Mouse (Mus musculus): Measurements from ENCODE around the gene Klk15.
A peak's percentile ranks its signal among the peaks of the same experiment; 100 is the strongest.
"Not testable (repeated sequence)": the region's sequence is repeated elsewhere in the genome, so short reads cannot be mapped to it uniquely, and the experiment has no call there.

Gene Klk15

GRCm38 (mm10) chr7:43933440-43933839 lies at the start of gene Klk15:
Gene Klk15, plus strand, starts transcription at chr7:43933740.
- DNase-seq (ENCODE audit: low spot score): no peak

DNA sequence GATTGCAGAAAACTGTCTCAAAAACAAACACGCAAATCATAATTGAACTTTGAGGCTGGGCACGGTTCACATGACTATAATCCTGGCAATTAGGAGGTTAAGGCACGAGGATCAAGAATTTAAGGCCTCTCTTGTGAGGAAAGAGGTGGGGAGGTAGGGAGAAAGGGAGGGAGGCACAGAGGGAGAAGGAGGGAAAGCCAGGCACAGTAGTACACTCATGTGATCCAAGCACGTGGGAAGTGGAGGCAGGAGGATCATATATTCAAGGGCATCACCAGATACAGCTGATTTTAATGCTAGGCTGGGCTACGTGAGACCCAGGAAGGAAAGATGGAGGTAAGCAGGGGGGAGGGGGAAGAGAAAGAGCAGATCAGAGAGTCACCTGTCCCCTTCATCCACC lies 42.2 kb upstream of the Klk15 start:
- no peak for DNase-seq (ENCODE audit: low spot score)

- DNase-seq (ENCODE audit: low spot score): no peak
Measured at GRCm38 (mm10) chr7:43891788-43892187, 41.8 kb upstream of the Klk15 start.

GRCm38 (mm10) chr7:43894836-43895235 lies 38.7 kb upstream of the Klk15 start:
- DNase-seq (ENCODE audit: low spot score): peak; percentile 91

- DNase-seq (ENCODE audit: low spot score): no peak
Measured at GRCm38 (mm10) chr7:43914821-43915220, 18.7 kb upstream of the Klk15 start.

- no peak for DNase-seq (ENCODE audit: low spot score)
Measured at GRCm38 (mm10) chr7:43918426-43918825, 15.1 kb upstream of the Klk15 start.

DNA sequence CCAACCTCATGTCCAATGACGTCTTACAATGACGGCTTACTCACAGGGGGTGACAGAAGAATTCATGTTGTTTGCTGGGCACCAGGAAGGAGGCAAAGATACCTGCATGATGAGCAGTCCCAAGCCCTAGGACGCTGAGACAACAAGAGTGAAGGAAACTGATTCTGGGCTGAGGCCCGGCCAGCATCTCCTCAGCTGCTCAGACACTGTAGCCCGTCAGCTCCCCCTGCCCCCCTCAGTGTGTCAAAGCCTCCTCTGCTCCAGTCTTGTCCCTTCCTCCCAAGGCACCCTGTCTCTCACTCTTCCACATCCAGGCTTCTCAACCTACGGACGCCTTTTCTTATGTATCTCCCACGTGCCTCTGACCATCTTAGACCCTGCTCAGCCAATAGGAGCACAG lies 14.7 kb upstream of the Klk15 start:
- DNase-seq (ENCODE audit: low spot score): no peak

DNA sequence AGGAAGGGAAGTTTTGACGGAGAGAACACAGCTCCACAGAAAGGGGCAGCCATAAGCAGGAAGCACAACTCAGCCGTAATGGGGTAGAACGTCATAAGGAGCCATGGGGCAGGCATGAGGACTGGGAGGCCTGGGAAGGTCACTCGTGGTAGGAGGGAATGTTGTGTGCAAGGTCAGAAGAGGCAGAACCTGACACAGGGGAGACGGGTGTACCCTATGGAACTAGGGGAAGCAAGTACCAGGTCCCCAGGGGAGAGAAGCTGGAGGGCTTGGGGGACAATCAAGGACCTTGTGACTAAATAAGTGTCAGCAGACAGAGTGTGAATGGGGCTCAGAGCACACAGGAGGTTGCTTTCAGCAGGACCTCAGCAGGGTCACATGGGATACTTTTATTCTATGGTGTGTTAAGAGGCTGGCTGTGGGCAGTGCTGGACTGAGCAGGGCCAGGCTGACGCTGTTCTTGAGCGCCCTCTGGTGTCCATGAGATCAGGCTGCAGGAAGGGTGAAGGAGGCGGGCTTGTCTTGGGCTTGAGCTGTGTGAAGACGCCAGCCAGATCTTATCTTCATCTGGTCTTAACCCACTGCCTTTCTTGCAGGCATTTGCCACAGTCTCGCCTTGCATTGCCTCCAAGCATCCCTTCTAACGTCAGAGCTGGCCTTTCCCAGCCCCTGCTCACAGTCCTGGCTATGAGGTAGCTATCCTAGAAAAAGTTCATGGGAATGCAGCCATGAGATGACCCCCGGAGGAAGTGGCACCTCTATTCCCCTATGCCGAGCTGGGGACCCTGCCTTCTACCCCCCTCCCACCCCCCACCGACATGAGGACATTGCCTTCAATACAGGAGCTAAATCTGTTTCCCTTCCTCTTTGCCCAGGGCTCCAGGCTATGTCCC lies 13.7 kb upstream of the Klk15 start:
- peak; percentile 92 for DNase-seq (ENCODE audit: low spot score)

DNA sequence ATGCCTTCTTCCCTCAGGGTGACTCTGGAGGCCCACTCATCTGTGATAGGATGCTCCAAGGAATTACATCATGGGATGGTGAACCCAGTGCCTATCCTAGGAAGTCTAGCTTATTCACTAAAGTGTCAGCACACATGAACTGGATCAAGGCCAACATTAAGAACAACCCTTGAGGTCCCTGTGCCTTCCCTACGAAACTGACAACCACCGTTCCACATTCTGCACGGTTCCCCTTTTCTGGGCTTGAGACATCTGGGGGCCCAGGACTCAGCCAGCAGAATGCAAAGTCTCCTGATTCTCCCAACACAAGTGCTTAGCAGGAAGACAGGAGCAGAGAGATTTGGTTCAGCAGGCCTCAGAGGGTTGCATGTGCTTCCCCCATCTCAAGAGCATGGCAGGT lies 13.0 kb upstream of the Klk15 start:
- DNase-seq (ENCODE audit: low spot score): no peak

GRCm38 (mm10) chr7:43921087-43921486 lies 12.5 kb upstream of the Klk15 start:
- no peak for DNase-seq (ENCODE audit: low spot score)

DNA sequence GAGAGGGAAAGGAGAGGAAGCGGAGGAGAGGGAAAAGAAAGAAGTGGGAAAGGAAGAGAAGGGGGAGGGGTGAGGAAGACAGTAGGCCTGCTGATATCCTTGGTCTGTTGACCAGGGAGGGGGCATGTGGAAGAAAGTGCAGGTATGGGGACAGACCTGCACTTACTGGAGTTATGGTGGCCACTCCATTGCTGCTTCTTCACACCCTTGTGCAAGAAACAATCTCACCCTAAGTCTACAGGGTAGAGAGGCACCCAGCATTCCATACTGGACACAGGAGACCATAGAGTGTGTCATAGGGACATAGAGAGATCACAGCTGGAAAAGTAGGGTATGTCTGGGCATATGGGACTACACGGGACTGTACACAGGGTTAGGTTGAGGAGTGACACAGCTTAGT lies 11.6 kb upstream of the Klk15 start:
- DNase-seq (ENCODE audit: low spot score): no peak

- DNase-seq (ENCODE audit: low spot score): peak; percentile 32
Measured at GRCm38 (mm10) chr7:43925985-43926384, 7.6 kb upstream of the Klk15 start.

DNA sequence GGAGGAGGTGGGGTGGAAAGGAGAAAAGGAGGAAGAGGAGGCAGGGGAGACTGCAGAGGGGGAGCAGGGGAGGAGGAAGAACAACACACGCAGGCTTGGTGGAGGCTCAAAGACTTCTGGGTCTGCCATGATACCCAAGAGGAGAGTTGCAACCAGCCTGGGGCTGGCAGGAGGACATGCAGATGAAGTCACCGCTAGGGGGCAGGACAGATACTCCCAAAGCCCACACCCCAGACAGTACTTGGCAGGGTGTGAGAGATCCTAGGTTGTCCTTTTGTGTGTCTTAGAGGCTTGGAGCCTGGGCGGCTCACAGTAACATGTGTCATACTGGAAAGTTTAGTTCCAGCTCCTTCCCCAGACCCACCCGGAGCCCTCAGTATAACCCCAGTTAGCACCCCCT lies 5.0 kb upstream of the Klk15 start:
- DNase-seq (ENCODE audit: low spot score): peak; percentile 62

GRCm38 (mm10) chr7:43932337-43932736 lies 1.2 kb upstream of the Klk15 start:
- peak; percentile 8 for DNase-seq (ENCODE audit: low spot score)

- no peak for DNase-seq (ENCODE audit: low spot score)
Measured at GRCm38 (mm10) chr7:43934747-43935146, 1.2 kb downstream of the Klk15 start.

DNA sequence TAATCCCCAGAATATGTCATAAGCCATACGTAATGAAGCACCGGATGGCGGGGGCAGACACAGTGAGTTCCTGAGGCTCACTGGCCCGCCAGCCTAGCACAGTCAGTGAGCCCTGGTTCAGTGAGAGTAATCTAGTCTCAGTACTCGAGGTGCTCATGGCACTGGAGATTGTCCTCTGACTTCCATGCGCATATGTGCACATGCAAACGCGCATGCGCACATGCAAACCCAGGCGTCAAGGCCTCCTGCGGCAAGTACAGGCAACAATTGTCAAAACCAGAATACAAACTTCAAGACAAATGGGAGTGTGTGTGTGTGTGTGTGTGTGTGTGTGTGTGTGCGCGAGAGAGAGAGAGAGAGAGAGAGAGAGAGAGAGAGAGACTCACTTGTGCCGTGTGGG lies 3.0 kb downstream of the Klk15 start:
- DNase-seq (ENCODE audit: low spot score): no peak

DNA sequence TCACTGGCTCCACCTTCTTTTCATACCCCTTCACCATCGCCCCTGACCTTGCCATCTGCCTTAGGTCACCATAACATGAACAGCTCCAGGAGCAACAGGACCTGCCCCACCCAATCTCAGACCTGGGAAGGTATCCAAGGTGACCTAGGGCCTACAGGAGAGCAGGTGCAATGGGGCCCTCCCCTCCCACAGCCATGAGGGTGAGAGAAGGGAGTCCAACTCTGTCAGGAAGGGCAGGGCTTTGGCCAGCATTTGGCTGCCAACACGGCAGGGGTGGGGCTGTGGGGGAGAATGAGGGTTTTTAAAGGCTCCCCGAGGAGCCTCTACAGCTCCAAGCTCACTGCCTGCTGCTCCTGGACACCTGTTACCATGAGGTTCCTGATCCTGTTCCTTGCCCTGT lies 8.8 kb downstream of the Klk15 start:
- not testable (repeated sequence) for DNase-seq (ENCODE audit: low spot score)

DNA sequence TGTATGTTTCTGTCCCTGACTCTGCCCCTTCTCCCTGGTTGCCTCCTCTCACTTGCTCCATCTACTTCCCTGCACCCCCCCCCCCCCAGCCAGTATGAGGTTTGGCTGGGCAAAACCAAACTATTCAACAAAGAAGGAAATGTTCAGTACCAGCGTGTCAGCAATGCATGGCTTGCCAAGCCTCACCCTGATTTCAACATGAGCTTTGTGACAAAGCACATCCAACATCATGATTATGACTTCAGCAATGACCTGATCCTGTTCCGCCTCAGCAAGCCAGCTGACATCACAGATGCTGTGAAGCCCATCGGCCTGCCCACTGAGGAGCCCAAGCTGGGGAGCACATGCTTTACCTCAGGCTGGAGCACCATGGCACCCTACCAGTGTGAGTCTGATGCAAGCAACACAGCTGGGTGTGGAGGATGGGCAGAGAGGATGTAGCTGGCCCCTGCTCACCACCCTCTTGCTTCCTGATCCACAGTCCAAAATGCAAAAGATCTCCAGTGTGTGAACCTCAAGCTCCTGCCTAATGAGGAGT lies 11.3 kb downstream of the Klk15 start:
- no peak for DNase-seq (ENCODE audit: low spot score)

DNA sequence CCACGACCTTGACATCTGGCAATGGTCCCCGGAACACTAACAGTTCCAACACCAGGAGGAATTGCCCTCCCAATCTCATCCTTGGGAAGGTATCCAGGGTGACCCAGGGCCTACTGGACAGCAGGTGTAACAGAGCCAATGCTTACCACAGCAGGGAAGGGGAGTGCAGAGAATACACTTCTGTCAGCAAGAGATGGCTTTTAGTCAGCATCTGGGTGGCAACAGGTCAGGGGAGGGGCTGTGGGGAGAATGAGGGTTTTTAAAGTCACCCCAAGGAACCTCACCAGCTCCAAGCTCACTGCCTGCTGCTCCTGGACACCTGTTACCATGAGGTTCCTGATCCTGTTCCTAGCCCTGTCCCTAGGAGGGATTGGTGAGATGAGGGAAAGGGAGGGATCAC lies 16.8 kb downstream of the Klk15 start, which contains the start of gene Klk1b8:
TSS of gene Klk1b8 (plus strand) at position 301 of the 400 bp plus-strand sequence.
- no peak for DNase-seq (ENCODE audit: low spot score)

DNA sequence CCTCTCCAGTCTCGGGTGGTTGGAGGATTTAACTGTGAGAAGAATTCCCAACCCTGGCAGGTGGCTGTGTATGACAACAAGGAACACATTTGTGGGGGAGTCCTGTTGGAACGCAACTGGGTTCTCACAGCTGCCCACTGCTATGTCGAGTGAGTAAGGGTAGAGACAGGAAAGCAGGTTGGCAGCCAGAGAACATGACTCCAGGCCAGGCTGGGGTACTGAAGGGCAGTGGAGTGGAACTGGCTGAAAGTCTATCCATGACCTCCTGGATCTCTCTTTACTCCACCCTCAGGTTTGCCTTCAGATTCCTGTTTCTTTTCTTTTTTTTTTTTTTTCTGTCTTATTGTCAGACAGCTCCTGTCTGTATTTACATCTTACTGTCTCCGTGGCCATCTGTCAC lies 19.2 kb downstream of the Klk15 start:
- no peak for DNase-seq (ENCODE audit: low spot score)

DNA sequence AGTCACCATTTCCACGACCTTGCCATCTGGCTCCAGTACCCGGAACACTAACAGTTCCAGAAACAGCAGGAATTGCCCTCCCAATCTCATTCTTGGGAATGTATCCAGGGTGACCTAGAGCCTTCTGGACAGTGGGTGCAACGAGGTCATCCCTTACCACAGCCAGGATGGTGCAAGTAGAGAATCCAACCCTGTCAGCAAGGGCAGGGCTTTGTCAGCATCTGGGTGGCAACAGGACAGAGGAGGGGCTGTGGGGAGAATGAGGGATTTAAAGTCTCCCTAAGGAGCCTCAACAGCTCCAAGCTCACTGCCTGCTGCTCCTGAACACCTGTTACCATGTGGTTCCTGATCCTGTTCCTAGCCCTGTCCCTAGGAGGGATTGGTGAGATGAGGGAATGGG lies 32.9 kb downstream of the Klk15 start, which contains the start of gene Klk1b1:
TSS of gene Klk1b1 (plus strand) at position 301 of the 400 bp plus-strand sequence.
- no peak for DNase-seq (ENCODE audit: low spot score)

DNA sequence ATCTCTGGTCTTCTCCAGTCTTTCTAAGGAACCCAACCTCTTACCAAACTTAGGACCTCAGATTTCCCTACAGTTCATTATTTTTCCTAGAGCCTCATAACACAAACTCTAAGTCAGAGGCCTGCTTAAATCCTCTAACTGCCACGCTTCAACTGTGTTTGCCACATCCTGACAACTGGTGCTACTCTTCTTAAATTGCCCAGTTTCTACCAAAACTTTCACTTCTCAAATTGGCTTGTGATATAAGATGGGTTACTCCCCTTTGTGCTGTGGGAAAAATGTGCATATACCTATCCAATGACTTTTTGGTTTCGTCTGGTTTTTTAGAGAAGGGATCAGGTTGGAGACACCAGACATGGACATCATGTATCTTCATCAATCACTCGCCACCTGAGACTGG lies 33.5 kb downstream of the Klk15 start:
- no peak for DNase-seq (ENCODE audit: low spot score)

DNA sequence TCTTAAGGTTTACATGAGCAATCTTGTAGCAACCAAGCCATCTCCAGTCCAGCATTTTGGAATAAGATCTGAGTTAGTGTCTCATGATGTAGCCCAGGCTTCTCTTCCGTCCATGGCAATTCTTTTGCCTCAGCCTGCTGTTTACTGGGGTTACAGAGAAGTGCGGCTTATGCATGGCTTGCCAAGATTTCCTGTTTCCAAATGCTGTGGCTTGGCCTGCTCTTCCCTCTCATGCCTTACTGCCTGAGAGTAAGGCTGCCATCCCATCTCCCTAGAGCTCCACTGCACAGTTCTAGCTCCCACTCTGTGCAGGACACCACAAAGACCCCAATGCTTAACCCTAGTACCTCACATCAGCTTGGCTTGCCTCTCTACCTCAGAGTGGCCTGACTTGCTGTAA lies 34.1 kb downstream of the Klk15 start:
- no peak for DNase-seq (ENCODE audit: low spot score)

- DNase-seq (ENCODE audit: low spot score): not testable (repeated sequence)
Measured at GRCm38 (mm10) chr7:43975761-43976160, 42.2 kb downstream of the Klk15 start, which contains the start of gene Klk1b9. Gene Klk1b9, plus strand, starts transcription at chr7:43976061.

Measured in embryo, embryonic 10 days (tissue).